Mouse (Mus musculus): ENCODE measurements around the gene Ampd1. TPM values are rescaled to one million over a fixed set of nuclear protein-coding genes. Genes with fewer than 3 reads are reported as not detected.
"Not testable (repeated sequence)": the region's sequence is repeated elsewhere in the genome, so short reads cannot be mapped to it uniquely, and the experiment has no call there.

The Ampd1 gene
- total and polyA plus RNA-seq, 3 experiments = 0.19 TPM; not detected in 2

- Histone ChIP-seq H3K9ac (ENCODE audit: insufficient read depth, low read depth) (no peak overlapping the region), H3K79me2 (replicated peaks; ENCODE audit: control insufficient read depth, extremely low read depth, insufficient read depth, poor library complexity, severe bottlenecking) (no peaks in the 10 kb centered on the region), H3K27ac (ENCODE audit: insufficient read depth, low read depth) (no peak overlapping the region), H3K9me3 (replicated peaks; ENCODE audit: low read length) (no peaks in the 10 kb centered on the region), H3K36me3 (replicated peaks in 1 of 2; ENCODE audit: control insufficient read depth in 1 of 2, insufficient read depth in 1 of 2, low read length in 1 of 2) (no peaks in the 10 kb centered on the region), H3K4me1 (ENCODE audit: control insufficient read depth in 1 of 2, insufficient read depth in 2 of 2) (peaks cover 0 to 12% of the 10 kb centered on the region in 2 experiments; a peak in 1 of 4 replicates), H3K27me3 (replicated peaks) (no peaks in the 10 kb centered on the region), H3K4me3 (replicated peaks in 1 of 3; ENCODE audit: low read depth in 2 of 3, low read length in 2 of 3, poor library complexity in 1 of 3) (no peak overlapping the region), H3K4me2 (ENCODE audit: insufficient read depth, low read depth, poor library complexity, severe bottlenecking) (no peak overlapping the region)
- no peak for TF ChIP-seq RCOR1 (conservative IDR thresholded peaks at IDR 0.05; ENCODE audit: low read depth, low read length)
- no peak for DNase-seq (ENCODE audit: extremely low read depth)
- in situ Hi-C loops (cut with MboI; ENCODE audit: low pct_ligation_motif_present, low pct_unique_long_range_greater_than_20kb, low sequenced_read_pairs) (no loop called here), dilution Hi-C loops (cut with MboI; ENCODE audit: extremely low pct_ligation_motif_present, extremely low pct_unique_long_range_greater_than_20kb, low sequenced_read_pairs) (no loop called here)
Observed at GRCm38 (mm10) chr3:103139047-103139446, 65.2 kb downstream of the Ampd1 start.

- H3K36me3 ChIP-seq (replicated peaks in 1 of 2; ENCODE audit: control insufficient read depth in 1 of 2, insufficient read depth in 1 of 2, low read length in 1 of 2); H3K79me2 ChIP-seq (replicated peaks; ENCODE audit: control insufficient read depth, extremely low read depth, insufficient read depth, poor library complexity, severe bottlenecking); H3K9me3 ChIP-seq (replicated peaks; ENCODE audit: low read length); in situ Hi-C loops (cut with MboI; ENCODE audit: low pct_ligation_motif_present, low pct_unique_long_range_greater_than_20kb, low sequenced_read_pairs); H3K27ac ChIP-seq (ENCODE audit: insufficient read depth, low read depth); dilution Hi-C loops (cut with MboI; ENCODE audit: extremely low pct_ligation_motif_present, extremely low pct_unique_long_range_greater_than_20kb, low sequenced_read_pairs); H3K4me3 ChIP-seq (replicated peaks in 1 of 3; ENCODE audit: low read depth in 2 of 3, low read length in 2 of 3, poor library complexity in 1 of 3); DNase-seq (ENCODE audit: extremely low read depth); H3K9ac ChIP-seq (ENCODE audit: insufficient read depth, low read depth); H3K27me3 ChIP-seq (replicated peaks): not testable (repeated sequence)
- Histone ChIP-seq H3K4me1 (ENCODE audit: control insufficient read depth in 1 of 2, insufficient read depth in 2 of 2) (peaks cover 0 to 12% of the 10 kb centered on the region in 2 experiments; a peak in 1 of 4 replicates), H3K4me2 (ENCODE audit: insufficient read depth, low read depth, poor library complexity, severe bottlenecking) (peak overlapping the region; percentile 87)
Observed at GRCm38 (mm10) chr3:103140095-103140838, 66.5 kb downstream of the Ampd1 start.

- TF ChIP-seq TCF12 (IDR thresholded peaks at IDR 0.05; ENCODE audit: low read depth, low read length) (no peak), MAFK (IDR thresholded peaks at IDR 0.05; ENCODE audit: insufficient replicate concordance, low read length) (no peak), KAT2A (IDR thresholded peaks at IDR 0.05; ENCODE audit: insufficient replicate concordance, low read length) (no peak), MYC (IDR thresholded peaks at IDR 0.05; ENCODE audit: low read depth, low read length) (no peak), SMC3 (IDR thresholded peaks at IDR 0.05; ENCODE audit: low read depth, low read length) (no peak), E2F4 (IDR thresholded peaks at IDR 0.05; ENCODE audit: insufficient replicate concordance, low read depth, low read length) (no peak), RCOR1 (conservative IDR thresholded peaks at IDR 0.05; ENCODE audit: low read depth, low read length) (no peak), ZNF384 (IDR thresholded peaks at IDR 0.05; ENCODE audit: low read depth, low read length) (no peak), NELFE (IDR thresholded peaks at IDR 0.05; ENCODE audit: low read depth, low read length) (no peak), IRF4 (IDR thresholded peaks at IDR 0.05; ENCODE audit: low read depth, low read length) (no peak), POLR2A (IDR thresholded peaks at IDR 0.05; ENCODE audit: low read depth, low read length) (no peak), PAX5 (IDR thresholded peaks at IDR 0.05; ENCODE audit: low read length) (no peak), UBTF (IDR thresholded peaks at IDR 0.05; ENCODE audit: low read depth, low read length) (no peak), NRF1 (IDR thresholded peaks at IDR 0.05; ENCODE audit: low read depth, low read length) (no peak), ZKSCAN1 (IDR thresholded peaks at IDR 0.05; ENCODE audit: borderline replicate concordance, low read depth, low read length) (no peak), POLR2AphosphoS2 (IDR thresholded peaks at IDR 0.05; ENCODE audit: low read depth, low read length) (no peak)
- Histone ChIP-seq H3K79me2 (replicated peaks; ENCODE audit: control insufficient read depth, extremely low read depth, insufficient read depth, poor library complexity, severe bottlenecking) (no peaks in the 10 kb centered on the region), H3K27ac (ENCODE audit: insufficient read depth, low read depth) (no peak overlapping the region), H3K27me3 (replicated peaks) (no peaks in the 10 kb centered on the region), H3K4me3 (replicated peaks in 1 of 3; ENCODE audit: low read depth in 2 of 3, low read length in 2 of 3, poor library complexity in 1 of 3) (no peak overlapping the region), H3K9me3 (replicated peaks; ENCODE audit: low read length) (no peaks in the 10 kb centered on the region), H3K4me1 (ENCODE audit: control insufficient read depth in 1 of 2, insufficient read depth in 2 of 2) (peaks cover under 1 to 12% of the 10 kb centered on the region in 2 experiments; a peak in 1 of 4 replicates), H3K4me2 (ENCODE audit: insufficient read depth, low read depth, poor library complexity, severe bottlenecking) (no peak overlapping the region), H3K36me3 (replicated peaks in 1 of 2; ENCODE audit: control insufficient read depth in 1 of 2, insufficient read depth in 1 of 2, low read length in 1 of 2) (no peaks in the 10 kb centered on the region), H3K9ac (ENCODE audit: insufficient read depth, low read depth) (no peak overlapping the region)
- in situ Hi-C loops (cut with MboI; ENCODE audit: low pct_ligation_motif_present, low pct_unique_long_range_greater_than_20kb, low sequenced_read_pairs) = no loop called here
- no peak for DNase-seq (ENCODE audit: extremely low read depth)
- dilution Hi-C loops (cut with MboI; ENCODE audit: extremely low pct_ligation_motif_present, extremely low pct_unique_long_range_greater_than_20kb, low sequenced_read_pairs) = no loop called here
Observed at GRCm38 (mm10) chr3:103141287-103141686, 67.5 kb downstream of the Ampd1 start.

Measured in CH12.LX (cell line).